Mouse (Mus musculus) activated CD4-positive, CD25-positive, alpha-beta regulatory T cell, adult 4 months (primary cell): ENCODE data around the gene Atg10. TPM values are rescaled to one million over a fixed set of nuclear protein-coding genes. Genes with fewer than 3 reads are reported as not detected.

Experiments used
- ATAC-seq: one replicate; pipeline ENCODE4 v1.8.0; 2017
- polyA plus RNA-seq, 2 experiments: library from polyadenylated mRNA; unstranded; fragments of 100-300 nt; shearing (Covaris generic); gene quantifications; one replicate each; pipeline ENCODE4 v1.2.1; 2017

Gene Atg10
- polyA plus RNA-seq, 2 experiments from 2014 or later = 18.6 to 25.8 TPM

DNA sequence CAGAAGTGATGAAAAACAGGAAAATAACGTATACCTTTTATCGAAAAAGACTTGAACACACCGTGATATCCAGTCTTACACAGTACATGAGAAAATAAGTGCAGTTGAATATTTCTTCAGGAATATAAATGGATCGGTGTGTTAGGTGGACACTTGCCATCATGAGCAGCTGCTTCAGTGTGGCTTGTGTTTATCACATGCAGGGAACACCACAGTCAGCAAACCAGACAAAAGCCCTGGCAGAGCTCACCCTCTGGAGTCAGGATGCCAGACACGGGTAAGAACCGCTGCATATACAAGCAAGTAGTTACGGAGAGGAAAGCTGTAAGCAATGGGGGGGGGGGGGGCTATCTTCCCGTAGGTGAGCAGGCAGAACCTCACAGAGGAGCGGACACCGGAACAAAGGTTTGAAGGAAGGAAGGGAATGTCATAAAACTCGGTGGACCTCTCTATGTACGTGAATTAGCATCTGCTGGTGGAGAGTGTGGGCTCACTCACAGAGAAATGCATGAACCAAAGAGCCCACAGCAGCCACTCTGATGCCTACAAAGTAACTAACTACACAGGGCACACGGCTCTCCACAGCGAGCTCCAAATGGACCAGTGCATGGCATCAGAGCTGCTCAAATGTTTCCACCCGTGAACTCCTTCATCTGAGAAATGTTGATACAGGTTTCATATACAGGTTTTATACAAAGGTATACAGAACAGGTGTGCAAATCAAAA lies 51.8 kb downstream of the Atg10 start:
- ATAC-seq = no peak

GRCm38 (mm10) chr13:91171205-91171604 lies 52.6 kb downstream of the Atg10 start:
- ATAC-seq = no peak

GRCm38 (mm10) chr13:91169529-91170319 lies 54.0 kb downstream of the Atg10 start:
- ATAC-seq = no peak

DNA sequence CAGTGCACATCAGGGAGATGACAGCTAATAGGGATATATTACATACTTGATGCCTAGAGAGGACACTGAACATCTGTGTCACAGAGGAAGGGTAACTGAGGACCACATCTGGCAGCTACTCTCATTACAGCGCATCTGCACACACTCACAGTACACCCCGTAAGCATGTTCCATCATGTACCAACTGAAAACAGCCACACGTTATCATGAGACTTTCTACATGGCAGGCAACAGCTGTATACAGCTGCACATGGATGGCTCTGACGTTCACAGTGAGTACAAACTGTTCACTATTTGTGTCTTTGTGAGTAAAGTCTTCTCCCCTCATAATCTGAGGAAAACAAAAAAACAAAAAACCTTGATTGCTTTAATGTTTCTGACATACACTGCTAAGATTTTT lies 55.3 kb downstream of the Atg10 start:
- ATAC-seq = no peak

DNA sequence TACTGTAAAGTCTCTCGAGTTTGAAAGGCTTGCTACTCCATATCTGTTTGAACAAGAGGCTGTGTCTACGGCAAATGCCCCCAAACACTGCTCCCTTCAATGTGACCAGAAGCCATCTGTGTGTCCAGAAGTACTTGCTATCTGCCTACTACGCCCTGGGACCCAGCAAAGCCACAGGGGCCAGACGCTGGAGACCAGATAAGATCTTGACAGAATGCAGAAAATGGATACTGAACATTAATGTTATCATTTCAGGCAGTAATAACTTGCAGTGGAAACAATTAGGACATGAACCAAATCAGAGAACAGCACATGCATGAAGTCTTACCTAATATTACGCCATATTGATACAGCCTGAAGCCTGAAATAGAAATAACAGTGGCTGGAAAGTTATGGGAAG lies 56.2 kb downstream of the Atg10 start:
- no peak for ATAC-seq

DNA sequence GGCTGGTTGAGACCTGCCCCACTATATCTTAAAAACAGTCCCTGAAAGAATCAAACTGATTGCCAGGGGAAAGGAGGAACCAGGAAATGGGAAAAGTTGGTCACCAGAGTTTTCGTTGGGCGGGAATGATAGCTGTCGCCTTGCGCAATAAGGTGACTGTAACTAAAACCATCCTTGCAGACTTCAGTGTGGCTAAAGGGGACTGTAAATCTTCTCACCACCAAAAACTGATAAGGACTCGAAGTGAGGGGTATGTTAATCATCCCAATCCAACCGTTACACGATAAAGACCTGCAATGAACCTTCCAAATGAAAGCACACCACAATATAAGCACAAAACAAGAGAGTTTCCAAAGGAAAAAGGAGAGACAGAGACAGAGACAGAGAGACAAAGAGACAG lies 57.5 kb downstream of the Atg10 start:
- ATAC-seq = no peak

- no peak for ATAC-seq
Measured at GRCm38 (mm10) chr13:91165200-91165599, 58.6 kb downstream of the Atg10 start.

DNA sequence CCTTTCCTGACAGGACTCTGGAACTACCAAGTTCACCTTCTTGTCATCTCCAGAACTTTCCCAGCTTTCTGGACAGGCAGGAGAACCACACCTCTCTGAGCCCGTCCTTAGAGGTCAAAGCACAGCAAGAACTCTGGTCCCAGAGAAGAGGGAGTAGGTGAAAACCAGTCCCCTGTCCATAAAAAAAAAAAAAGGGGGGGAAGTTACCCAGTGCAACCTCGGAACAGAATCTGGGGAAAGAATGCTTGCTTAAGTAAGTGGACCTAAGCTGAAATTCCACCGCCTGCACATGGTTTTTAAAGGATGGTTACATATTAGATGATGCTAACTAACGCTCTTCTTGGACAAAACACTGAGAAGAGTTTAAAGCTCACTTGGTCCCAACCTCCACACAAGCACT lies 60.5 kb downstream of the Atg10 start:
- no peak for ATAC-seq

GRCm38 (mm10) chr13:91162452-91162851 lies 61.3 kb downstream of the Atg10 start:
- ATAC-seq = no peak

DNA sequence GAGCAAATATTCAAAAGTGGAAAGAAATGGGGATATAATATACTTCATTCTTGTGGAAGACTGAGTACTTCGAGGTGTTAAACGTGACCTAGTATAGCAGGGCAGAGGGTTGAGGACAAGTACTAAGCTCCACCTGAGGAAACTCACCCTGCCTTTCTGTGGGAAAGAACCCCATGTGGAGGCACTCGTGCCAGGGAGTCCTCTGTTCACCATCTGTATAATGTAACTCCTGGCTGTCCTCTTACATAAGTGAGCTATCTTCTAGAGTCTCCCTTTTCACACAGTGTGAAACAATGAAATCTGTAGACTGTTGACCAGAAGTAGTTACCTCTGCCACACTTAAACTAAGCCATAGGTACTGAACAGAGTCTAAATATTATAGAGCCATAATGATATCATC lies 63.2 kb downstream of the Atg10 start:
- ATAC-seq = no peak

GRCm38 (mm10) chr13:91159881-91160280 lies 63.9 kb downstream of the Atg10 start:
- no peak for ATAC-seq

- no peak for ATAC-seq
Measured at GRCm38 (mm10) chr13:91157941-91158340, 65.8 kb downstream of the Atg10 start.

DNA sequence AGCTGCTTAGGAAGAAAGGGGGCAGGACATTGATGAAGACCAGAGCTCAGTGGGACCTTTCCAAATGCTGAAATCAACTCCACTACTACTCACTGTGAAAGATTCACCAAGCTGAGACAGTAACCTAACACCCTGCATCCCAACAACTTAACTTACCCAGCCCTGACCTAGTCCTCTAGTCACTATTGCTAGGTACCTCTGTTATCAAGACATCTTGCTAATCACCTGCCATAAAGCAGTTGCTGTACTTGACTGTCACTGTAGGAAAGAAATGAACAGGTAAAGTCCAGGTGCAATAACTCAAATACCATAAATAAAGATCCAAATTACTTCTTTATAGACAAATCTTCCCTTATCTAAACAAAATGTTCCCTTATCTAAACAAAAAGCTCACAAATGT lies 66.3 kb downstream of the Atg10 start:
- ATAC-seq = no peak

DNA sequence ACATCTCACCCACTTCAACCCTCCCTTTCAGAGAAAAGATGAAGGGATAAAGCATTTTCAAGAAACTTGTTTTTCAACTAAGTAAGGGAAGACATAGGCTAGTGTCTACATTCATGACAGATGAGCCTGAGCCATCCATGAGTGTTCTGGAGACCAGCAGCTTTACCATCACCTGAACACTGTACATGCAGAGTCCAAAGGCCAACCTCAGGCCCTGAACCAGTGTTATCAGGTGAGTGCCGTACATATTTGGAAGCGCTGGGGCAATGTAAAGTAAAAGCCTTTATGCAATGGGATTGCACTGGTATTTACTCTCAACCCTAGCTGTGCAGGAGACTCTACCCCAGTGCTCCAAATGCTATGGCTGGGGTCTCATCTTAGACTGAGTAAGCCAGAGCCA lies 66.8 kb downstream of the Atg10 start:
- ATAC-seq = no peak

DNA sequence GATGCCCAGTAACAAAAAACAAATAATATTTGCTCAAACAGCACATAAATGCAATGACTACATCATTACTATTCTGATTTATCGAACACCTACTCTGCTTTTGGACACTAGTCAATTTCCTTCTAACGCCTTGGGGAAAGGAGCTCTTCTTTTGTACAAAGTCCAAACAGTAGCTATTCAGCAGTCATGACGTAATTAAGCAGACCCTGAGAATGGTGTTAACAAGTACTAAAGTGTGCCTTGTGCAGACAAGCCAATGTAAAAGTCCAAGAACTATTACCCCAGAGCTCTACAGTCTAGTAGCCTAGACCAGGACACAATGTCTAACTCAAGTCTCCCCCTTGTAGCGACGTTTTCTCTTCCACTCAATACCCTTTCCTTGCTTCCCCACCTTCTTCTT lies 67.5 kb downstream of the Atg10 start:
- ATAC-seq = no peak

- ATAC-seq = no peak
Measured at GRCm38 (mm10) chr13:91155429-91156207, 68.2 kb downstream of the Atg10 start.

DNA sequence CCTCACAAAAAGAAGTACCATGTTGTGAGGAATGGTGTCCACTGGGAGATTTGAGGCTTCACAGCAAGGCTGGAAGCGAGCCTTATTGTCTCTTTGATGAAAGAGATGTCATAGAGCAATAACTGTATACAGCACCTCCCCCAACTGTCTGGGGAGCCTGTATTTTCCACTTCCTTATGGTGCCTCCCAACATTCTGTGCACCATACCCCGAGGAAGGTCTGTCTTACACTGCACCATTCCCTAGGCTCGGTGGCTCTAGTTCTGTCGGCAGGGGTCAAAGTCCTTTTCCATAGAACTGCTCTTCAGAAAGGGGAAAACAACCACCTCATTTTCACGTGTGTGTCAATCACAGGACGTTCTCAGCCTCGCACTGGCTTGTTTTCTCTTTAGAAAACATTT lies 69.1 kb downstream of the Atg10 start:
- no peak for ATAC-seq

DNA sequence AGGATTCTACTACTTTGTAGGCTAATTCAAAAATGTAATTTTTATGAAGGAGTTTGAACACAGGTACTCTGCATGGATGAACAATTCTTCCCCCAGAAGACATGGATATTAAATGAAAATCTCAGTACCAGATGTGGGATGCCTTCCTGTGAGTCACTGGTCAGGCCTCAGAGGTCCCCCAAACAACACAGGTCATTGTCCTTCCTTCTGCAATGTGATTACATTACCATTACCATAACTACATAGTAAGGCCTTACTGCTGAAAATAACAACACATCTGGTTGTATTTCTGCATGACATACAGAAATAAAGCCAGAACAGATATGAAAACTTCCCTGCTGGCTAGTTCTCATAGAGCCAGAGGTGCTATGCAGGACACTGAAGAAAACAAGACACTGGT lies 87.4 kb downstream of the Atg10 start:
- ATAC-seq = no peak

- ATAC-seq = peak; percentile 28
Measured at GRCm38 (mm10) chr13:91133334-91133890, 90.4 kb downstream of the Atg10 start.

DNA sequence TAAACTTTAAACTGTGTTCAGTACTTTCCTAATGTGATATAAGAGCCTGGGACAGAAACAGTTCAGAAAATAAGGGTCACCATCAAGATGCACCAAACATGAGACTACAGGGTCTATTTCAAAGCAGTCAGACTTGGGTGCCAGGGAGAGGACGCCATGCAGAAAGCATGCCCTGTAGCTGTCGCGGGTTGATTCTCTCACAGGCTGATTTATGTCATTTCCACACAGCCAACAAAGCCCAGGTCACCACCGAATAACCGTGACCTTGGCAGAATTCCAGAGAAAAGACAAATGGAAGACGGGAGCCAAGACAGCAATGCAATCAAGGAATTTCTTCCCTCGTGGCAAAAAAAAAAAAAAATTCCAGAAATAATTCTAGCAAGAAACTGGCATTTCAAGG lies 94.7 kb downstream of the Atg10 start:
- no peak for ATAC-seq

GRCm38 (mm10) chr13:91128581-91128980 lies 95.2 kb downstream of the Atg10 start:
- no peak for ATAC-seq

DNA sequence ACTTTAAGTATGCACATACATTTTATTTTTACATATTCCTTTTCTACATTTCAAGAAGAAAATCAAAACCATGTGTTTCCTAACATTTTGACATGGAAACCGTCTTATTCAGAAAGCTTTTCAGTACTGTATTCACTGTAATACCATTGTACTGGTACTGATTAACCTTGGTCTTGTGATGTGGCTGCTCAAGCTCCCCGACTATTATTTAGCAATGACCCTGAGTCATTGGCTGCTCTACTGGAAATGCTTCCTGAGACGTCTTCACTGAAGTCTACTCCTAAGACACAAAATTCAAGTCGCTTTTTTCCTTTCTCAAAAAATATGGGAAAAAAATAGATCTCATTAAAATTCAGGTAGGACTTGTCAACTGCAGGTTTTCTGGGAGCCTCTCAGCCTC lies 105.6 kb downstream of the Atg10 start:
- ATAC-seq = no peak

DNA sequence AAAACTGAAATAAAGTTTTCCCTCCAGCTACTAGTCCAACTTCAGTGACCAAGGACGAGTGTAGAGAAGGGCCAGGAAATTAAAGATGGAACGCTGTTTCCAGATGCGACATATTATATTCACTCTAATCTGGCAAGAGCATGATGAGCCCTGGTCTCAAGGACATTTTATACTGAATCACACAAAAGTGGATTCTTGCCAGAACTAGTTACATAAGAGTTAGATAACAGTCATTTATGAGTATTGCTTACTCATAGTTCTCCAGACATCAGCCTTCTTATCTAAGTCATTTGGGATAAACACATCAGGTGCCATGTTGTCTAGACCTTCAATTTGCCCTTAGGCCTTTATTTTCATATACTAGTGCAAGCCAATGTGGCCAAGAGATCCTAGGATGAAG lies 108.9 kb downstream of the Atg10 start:
- no peak for ATAC-seq
